Mouse (Mus musculus) kidney, embryonic 14.5 days (tissue): Measurements from ENCODE around the gene Sesn3. TPM values are rescaled to one million over a fixed set of nuclear protein-coding genes. Genes with fewer than 3 reads are reported as not detected.

Experiments
- ATAC-seq: fragments of 200-750 bp; cut with Nextera tagmentation; 2 replicates; pipeline ENCODE4 v1.8.0; 2017; ENCODE audit warnings: moderate number of reproducible peaks, mild to moderate bottlenecking, moderate TSS enrichment, moderate library complexity; ENCODE audit not compliant: low FRiP score, low TSS enrichment
- H3K27ac ChIP-seq: fragments of 300-500 bp; sonication (generic); 2 replicates; pipeline ENCODE4 v1.5.1; 2014; ENCODE audit warnings: low read depth, mild to moderate bottlenecking, low read length, moderate library complexity, mixed read lengths
- H3K27me3 ChIP-seq: fragments of 300-500 bp; sonication (generic); 2 replicates; pipeline ENCODE4 v1.6.1; 2014; ENCODE audit warnings: mild to moderate bottlenecking, low read length; ENCODE audit not compliant: control insufficient read depth, insufficient read depth
- H3K36me3 ChIP-seq: fragments of 300-500 bp; sonication (generic); 2 replicates; pipeline ENCODE4 v1.6.1; 2014; ENCODE audit warnings: low read length, mixed read lengths; ENCODE audit not compliant: control insufficient read depth, insufficient read depth
- H3K4me1 ChIP-seq: fragments of 300-500 bp; sonication (generic); 2 replicates; pipeline ENCODE4 v1.6.1; 2014; ENCODE audit warnings: low read length, mixed read lengths; ENCODE audit not compliant: control insufficient read depth, insufficient read depth
- H3K4me2 ChIP-seq: fragments of 300-500 bp; sonication (generic); replicated peaks from 2 replicates; pipeline ENCODE4 v1.6.1; 2014; ENCODE audit warnings: low read depth, mild to moderate bottlenecking, low read length
- H3K4me3 ChIP-seq: fragments of 300-500 bp; sonication (generic); 2 replicates; pipeline ENCODE4 v1.5.1; 2014; ENCODE audit warnings: mild to moderate bottlenecking, low read length
- H3K9ac ChIP-seq: fragments of 300-500 bp; sonication (generic); 2 replicates; pipeline ENCODE4 v1.6.1; 2014; ENCODE audit warnings: low read depth, mild to moderate bottlenecking, low read length, moderate library complexity
- H3K9me3 ChIP-seq: fragments of 300-500 bp; sonication (generic); 2 replicates; pipeline ENCODE4 v1.6.1; 2016; ENCODE audit warnings: low read length; ENCODE audit not compliant: control insufficient read depth
- WGBS: fragments of 180-500 bp; shearing (Covaris S2); extraction: QIAGEN DNeasy Blood & Tissue Kit; methylation state at CpG from one replicate; pipeline ENCODE4 v1.1.7; 2014; 5-methylcytosine and 5-hydroxymethylcytosine counted together
- polyA plus RNA-seq: library from polyadenylated mRNA; unstranded; fragments of >200 nt; fragmentation: Nextera tagmentation; extraction: Ambion mirVana; gene quantifications from 2 replicates; pipeline ENCODE4 v1.2.1, GENCODE M21; 2014

Sesn3 gene
- polyA plus RNA-seq, 1 experiment from 2014 or later, result 39.4 TPM

DNA sequence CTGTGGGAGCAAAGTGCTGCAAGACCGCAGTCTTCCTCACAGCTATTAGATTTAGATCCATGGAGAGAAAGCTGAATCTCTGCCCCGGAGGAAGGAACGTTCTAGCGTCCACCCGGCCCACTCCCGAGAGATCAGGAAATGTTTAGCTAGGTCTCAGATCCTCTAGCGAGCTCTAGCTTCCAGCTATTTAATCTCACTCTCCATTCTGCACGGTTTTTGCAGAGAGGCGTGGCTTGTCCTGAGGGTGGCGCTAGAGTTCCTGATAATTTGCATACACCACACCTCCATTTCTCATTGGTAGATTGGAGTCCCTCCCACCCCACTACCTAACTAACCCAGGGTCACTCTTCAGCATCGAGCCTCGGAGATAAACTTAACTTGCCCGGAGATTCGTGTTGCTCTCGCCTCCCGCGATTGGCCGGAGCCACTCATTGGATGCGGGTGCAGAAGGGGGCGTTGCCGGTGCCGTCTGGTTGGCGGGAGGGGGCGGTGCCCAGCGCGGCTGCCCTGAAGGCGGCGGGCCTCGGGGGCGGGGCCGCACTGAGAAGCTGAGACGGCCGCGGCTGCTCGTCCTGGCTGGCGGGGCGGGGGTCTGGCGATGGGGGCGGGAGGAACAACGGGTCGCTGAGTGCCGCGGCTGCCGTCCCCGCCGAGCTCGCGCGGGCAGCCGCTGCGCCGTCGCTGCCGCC is 1.1 kb downstream of the Sesn3 start:
- peak; percentile 99 for ATAC-seq
- peaks cover 7% of the 10 kb centered on the region; the same call in 1 of the 2 replicates for H3K4me1 ChIP-seq
- H3K27ac ChIP-seq, result peak overlapping the region; percentile 96
- H3K4me3 ChIP-seq, result peak overlapping the region; percentile 93
- H3K36me3 ChIP-seq, result no peaks in the 10 kb centered on the region
- H3K9ac ChIP-seq, result peak overlapping the region; percentile 94
- H3K9me3 ChIP-seq, result no peaks in the 10 kb centered on the region
- peak overlapping the region; percentile 62 for H3K4me2 ChIP-seq
- no peaks in the 10 kb centered on the region for H3K27me3 ChIP-seq
- WGBS, result under 1% methylated on average over 46 of the region's 54 CpGs

- peak overlapping the region; percentile 62 for H3K4me2 ChIP-seq
- no peaks in the 10 kb centered on the region for H3K27me3 ChIP-seq
- under 1% methylated on average over 61 of the region's 61 CpGs for WGBS
- H3K4me3 ChIP-seq, result peak overlapping the region; percentile 93
- H3K36me3 ChIP-seq, result no peaks in the 10 kb centered on the region
- H3K4me1 ChIP-seq, result peaks cover 7% of the 10 kb centered on the region; the same call in 1 of the 2 replicates
- H3K9ac ChIP-seq, result peak overlapping the region; percentile 94
- peak overlapping the region; percentile 95 for H3K27ac ChIP-seq
- peak; percentile 73 for ATAC-seq
- H3K9me3 ChIP-seq, result no peaks in the 10 kb centered on the region
Observed at GRCm38 (mm10) chr9:14276481-14277287, 1.8 kb downstream of the Sesn3 start.

GRCm38 (mm10) chr9:14277365-14277991 is 2.6 kb downstream of the Sesn3 start:
- Histone ChIP-seq H3K9me3 (no peaks in the 10 kb centered on the region), H3K27me3 (no peaks in the 10 kb centered on the region), H3K9ac (peak overlapping the region; percentile 94), H3K36me3 (no peaks in the 10 kb centered on the region), H3K27ac (peak overlapping the region; percentile 95), H3K4me2 (peak overlapping the region; percentile 62), H3K4me1 (peaks cover 7% of the 10 kb centered on the region; the same call in 1 of the 2 replicates), H3K4me3 (peak overlapping the region; percentile 93)
- no peak for ATAC-seq
- 1% methylated on average over 7 of the region's 7 CpGs for WGBS

- no peak overlapping the region for H3K9ac ChIP-seq
- H3K27me3 ChIP-seq, result no peaks in the 10 kb centered on the region
- no peak for ATAC-seq
- no peak overlapping the region for H3K4me3 ChIP-seq
- H3K9me3 ChIP-seq, result no peaks in the 10 kb centered on the region
- H3K36me3 ChIP-seq, result no peaks in the 10 kb centered on the region
- H3K4me2 ChIP-seq, result no peak overlapping the region
- 61% methylated on average over 1 of the region's 1 CpGs for WGBS
- H3K4me1 ChIP-seq, result peaks cover 3% of the 10 kb centered on the region; the same call in 1 of the 2 replicates
- H3K27ac ChIP-seq, result no peak overlapping the region
Observed at GRCm38 (mm10) chr9:14280696-14281095, 5.8 kb downstream of the Sesn3 start.

- Histone ChIP-seq H3K9me3 (no peaks in the 10 kb centered on the region), H3K27ac (no peak overlapping the region), H3K27me3 (no peaks in the 10 kb centered on the region), H3K4me3 (no peak overlapping the region), H3K36me3 (no peaks in the 10 kb centered on the region), H3K4me2 (no peak overlapping the region), H3K9ac (no peak overlapping the region), H3K4me1 (peaks cover 3% of the 10 kb centered on the region; the same call in 1 of the 2 replicates)
- ATAC-seq, result no peak
- 41% methylated on average over 3 of the region's 3 CpGs for WGBS
Observed at GRCm38 (mm10) chr9:14285036-14285435, 10.2 kb downstream of the Sesn3 start.

DNA sequence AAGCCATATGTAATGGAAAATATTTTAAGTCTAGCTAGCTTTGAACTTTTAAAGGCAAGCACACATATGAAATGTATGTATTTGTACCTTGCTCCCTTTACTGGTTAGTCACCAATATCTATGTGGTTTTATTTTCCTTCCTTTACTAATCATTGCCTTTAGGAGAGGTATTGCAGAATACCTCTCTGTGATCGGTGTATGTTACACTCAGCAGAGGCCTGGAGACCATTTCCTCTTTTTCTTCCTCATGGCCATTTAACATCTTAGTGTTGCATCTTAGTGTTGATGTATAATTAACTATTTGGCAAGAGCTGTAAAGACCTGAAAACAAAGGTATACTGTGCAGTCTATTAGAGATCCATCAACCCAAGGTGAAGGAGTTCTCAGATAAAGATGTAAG is 12.4 kb downstream of the Sesn3 start:
- ATAC-seq, result no peak
- H3K9me3 ChIP-seq, result no peaks in the 10 kb centered on the region
- H3K27ac ChIP-seq, result no peak overlapping the region
- H3K36me3 ChIP-seq, result no peaks in the 10 kb centered on the region
- 94% methylated on average over 1 of the region's 1 CpGs for WGBS
- no peak overlapping the region for H3K9ac ChIP-seq
- H3K4me1 ChIP-seq, result peaks cover 3% of the 10 kb centered on the region; the same call in 1 of the 2 replicates
- no peak overlapping the region for H3K4me2 ChIP-seq
- H3K4me3 ChIP-seq, result no peak overlapping the region
- no peaks in the 10 kb centered on the region for H3K27me3 ChIP-seq

GRCm38 (mm10) chr9:14288500-14288899 is 13.6 kb downstream of the Sesn3 start:
- peaks cover 3% of the 10 kb centered on the region; the same call in 1 of the 2 replicates for H3K4me1 ChIP-seq
- no peak overlapping the region for H3K4me3 ChIP-seq
- no peak for ATAC-seq
- H3K27me3 ChIP-seq, result no peaks in the 10 kb centered on the region
- no peak overlapping the region for H3K27ac ChIP-seq
- H3K36me3 ChIP-seq, result no peaks in the 10 kb centered on the region
- H3K9ac ChIP-seq, result no peak overlapping the region
- no peaks in the 10 kb centered on the region for H3K9me3 ChIP-seq
- no peak overlapping the region for H3K4me2 ChIP-seq

DNA sequence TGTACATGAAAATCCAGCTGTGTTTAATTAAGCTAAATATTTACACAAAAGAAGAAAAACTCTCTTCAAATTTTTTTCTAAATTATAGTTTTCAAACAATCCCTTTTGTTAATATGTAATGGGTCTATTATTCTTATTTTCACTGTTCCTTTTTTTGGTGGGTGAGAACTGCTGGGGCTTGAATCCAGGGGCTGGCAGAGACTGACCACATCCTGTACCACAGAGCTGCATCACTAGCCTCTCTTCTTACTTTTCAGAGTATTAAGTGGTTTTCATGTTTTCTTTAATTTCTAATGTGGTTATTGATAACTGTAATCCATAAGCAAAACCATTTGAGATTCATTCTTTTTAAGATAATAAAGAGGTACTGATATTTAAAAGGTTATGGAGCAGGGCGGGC is 19.0 kb downstream of the Sesn3 start:
- Histone ChIP-seq H3K9ac (no peak overlapping the region), H3K9me3 (no peaks in the 10 kb centered on the region)
- WGBS, result 97% methylated on average over 1 of the region's 1 CpGs

More for the DNA sequence above, 19.0 kb downstream of the Sesn3 start:
- Histone ChIP-seq H3K27me3 (no peaks in the 10 kb centered on the region), H3K4me3 (no peak overlapping the region), H3K4me2 (no peak overlapping the region), H3K4me1 (0 out of 2 replicates have a peak, but pooled peaks cover 4% of the 10 kb centered on the region), H3K36me3 (no peaks in the 10 kb centered on the region), H3K27ac (no peak overlapping the region)
- ATAC-seq, result no peak
